Mouse (Mus musculus) heart, postnatal 4 days (tissue): ENCODE data around the gene Chst3. TPM values are rescaled to one million over a fixed set of nuclear protein-coding genes. Genes with fewer than 3 reads are reported as not detected.
"Not testable (repeated sequence)": the region's sequence is repeated elsewhere in the genome, so short reads cannot be mapped to it uniquely, and the experiment has no call there.

Experiments
- DNase-seq: peaks from one replicate; pipeline ENCODE4 v3.0.0; 2021
- total RNA-seq, 2 experiments: library from RNA; stranded (reverse); gene quantifications; 2 replicates each; pipeline ENCODE4 v1.2.3; 2021

Chst3 gene
- total RNA-seq, 2 experiments from 2014 or later = 1.6 to 2.4 TPM

DNA sequence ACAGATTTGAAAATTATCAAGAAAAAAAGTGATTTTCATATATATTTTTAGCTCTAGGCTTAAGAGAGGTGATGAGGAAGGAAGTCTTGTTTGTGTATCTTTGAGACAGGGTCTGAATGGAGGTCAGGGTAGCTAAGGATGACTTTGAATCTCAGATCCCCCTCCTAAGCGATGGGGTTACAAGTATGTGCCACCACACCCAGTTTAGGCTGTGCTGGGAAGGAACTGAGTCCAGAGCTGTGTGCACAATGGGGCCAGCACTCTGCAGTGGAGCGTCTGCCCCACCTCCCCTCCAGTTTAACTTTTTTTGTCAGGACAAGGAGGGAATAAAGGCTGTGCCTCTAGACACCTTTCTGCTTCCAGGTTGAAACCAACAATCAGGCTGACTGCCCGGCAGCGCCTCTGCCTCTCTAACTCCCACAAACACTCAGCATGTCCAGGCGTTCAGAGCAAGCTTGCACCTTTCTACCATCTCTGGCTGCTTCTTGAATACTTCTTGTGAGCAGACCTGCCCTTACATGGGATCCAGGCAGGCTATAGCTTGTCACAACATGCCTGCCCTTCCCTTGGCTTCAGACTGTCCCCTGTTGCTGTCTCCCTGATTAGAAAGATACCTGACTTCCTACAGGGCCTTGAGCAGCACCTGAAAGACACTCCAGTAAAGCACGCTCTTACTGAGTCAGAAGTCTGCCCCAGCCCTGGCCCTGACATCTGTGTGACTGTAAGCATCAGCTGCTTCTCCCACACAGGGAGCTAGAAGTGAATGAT is 11.4 kb upstream of the Chst3 start:
- DNase-seq = no peak

DNA sequence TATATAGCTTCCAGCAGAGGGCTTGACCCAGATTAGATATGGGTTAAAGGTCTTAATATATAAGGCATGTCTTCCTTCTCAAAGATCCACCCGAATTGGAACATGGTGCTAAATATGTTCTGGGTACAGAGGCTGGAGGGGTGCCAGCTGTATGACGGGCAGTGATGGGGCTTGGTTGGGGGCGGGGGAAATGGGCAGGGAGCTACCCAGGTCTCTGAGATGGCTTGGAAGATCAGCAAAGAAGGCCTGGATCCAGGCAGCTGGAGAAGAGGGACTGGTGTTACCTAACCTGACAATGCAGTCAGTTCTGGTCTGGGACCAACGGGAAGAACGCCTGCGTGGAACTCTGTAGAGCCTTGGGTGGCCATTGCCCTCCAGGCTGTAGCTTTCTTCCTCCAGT is 10.1 kb upstream of the Chst3 start:
- no peak for DNase-seq

DNA sequence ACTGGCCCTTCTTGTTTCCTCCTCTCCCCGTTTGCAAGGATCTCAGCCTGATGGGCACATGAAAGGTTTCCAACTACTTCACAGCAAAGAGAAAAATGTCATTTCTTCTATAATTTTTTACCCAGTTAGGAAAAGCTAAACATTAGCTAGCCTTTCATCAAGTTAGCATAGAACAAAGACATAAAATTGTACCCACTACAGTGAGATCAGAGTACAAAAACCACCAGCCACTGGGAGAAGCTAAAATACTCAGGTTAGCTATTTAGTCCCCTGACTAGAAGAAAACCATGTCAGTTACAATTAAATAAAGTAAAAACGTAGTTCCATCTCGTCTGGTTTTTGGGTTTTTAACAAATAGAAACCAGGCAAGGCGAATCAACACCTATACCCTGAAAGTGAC is 8.6 kb upstream of the Chst3 start:
- no peak for DNase-seq

DNA sequence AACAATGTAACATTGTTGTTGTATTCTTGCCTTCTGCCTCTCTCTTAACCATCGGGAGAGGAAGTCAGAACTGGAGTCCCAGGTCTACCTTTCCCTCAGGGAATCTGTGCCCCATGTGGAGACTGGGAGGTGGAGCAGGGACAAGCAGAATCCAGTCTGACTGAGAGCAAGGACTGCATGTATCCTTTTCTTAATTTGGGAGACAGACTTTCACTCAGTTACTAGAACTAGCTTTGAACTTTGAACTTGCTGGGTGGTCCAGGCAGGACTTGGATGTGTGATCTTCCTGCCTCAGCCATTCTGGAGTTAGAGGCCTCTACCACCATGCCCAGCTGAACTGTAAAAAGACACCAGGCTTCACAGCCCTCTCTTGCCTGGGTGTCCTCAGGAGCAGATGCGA is 5.5 kb upstream of the Chst3 start:
- DNase-seq = no peak

DNA sequence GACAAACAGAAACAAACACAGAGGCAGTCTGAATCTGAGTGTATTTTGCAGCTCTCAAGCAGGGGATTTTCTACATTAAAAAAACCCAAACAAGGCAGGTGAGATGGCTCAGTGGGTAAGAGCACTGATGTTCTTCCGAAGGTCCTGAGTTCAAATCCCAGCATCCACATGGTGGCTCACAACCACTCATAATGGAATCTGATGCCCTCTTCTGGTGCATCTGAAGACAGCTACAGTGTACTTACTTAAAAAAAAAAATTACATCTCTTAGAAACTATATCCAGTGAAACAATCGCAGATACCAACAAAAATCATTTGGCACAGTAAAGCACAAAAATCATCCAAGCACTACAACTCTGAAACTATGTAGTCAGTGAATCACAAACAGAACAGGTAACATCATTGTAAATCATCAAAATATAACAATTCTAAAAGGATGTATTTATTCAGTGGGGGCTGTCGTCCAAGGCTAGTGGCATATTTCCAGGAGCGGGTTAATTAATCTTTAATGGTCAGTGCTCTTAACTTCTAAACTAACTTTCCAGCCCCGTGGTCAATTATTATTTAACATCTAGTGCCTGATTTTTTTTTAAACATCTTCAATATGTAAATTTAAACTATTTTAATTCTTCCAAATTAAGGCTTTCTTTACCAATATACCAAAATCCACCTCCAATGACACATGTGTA is 2.7 kb upstream of the Chst3 start:
- not testable (repeated sequence) for DNase-seq

DNA sequence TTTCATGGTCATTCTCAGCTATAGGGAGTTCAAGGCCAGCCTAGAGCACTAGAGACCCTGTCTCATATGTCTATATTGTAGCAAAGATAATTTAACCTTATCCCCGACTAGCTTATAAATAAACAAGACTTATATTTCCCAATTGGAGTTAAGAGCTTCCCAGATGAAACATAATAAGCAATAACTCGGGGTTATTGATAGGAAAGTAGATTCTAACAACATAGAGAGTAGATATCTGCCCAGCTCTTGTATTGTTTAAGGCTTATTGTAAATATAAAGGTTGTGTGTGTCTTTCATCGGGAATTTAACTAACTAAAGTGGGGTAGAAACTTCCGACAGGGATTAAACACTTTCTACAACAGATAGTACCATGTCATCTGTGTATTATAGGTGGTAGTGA is 1.5 kb upstream of the Chst3 start:
- no peak for DNase-seq

DNA sequence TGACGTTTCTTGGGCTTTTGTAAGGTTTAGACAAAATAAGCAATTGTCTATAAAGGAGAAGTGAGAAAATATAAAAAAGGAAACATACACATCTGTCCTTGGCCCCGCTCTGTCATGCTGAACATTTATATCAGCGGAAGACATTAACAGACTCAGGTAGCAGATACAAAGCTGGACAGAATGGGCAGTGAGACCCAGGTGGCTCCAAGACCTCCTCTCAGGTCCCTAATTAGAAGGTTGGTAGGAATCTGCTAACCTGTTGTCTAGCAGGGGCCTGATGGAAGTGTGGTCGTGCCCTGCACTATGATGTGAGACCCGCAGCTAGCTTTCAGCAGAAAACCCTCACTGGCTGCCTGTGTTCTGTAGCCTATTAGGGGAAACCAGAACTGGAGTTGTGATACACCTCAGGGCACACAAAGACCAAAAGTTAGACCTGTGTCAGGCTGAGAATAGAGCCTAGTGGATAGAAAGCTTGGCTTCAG is 1.0 kb upstream of the Chst3 start:
- no peak for DNase-seq

DNA sequence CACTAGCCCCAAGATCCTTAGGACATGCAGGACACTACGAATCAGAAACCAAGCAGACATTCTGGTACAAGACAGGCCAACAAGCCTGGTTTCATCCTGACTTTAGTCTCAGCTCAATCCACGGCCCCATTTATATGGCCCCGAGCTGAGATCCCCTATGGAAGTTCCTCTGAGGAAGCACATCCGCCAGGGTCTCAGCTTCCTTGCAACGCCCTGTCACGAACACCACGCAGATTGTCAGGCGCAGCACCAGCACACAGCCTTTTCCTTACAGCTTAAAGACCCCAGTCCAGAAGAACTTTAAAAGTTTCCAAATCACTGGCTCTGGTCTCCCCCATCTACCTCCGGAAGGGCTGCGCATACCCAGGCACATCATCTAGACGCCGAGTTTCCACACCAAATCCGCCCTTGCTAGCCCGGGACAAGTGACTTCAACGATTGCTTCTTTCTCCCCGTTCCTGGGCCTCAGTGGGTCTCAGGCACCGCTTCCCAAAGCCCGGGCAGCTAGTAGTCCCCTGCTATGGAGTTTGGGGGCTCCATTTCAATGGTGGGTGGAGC is 948 bp downstream of the Chst3 start:
- no peak for DNase-seq

DNA sequence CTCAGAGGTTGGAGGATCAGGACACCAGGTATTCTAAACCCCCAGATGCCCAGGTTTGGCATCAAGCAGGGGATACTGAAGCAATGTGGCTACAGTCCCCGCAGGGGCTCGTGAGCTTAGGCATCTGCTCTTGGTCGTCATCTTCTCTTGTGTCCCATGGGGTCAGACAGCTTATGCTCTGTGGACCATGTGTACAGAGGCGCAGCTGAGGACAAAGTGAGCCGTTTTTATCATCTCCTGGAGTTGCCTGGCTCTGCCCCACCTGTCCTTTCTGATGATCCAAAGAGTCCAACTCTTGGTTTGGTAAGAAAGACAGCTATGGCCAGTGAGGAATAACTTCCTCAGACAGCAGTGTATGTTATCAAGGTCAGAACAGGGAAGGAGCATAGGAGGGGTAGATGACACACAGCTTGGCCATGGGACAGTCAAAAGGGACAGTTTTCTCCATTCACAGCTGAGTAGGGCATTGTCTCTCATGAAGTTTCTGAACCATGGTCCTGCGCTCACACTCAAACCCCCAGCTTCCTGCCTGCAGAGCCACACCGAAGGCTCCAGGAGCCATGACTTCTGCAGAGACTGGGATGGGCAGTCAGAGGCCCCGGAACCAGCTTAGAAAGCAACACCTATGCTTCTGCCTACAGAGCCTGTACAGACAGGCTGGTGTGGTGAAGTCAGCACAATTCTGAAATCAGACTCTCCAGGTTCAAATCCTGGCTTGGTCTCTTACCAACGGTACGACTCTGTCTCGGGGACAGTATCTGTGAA is 2.5 kb downstream of the Chst3 start:
- no peak for DNase-seq

DNA sequence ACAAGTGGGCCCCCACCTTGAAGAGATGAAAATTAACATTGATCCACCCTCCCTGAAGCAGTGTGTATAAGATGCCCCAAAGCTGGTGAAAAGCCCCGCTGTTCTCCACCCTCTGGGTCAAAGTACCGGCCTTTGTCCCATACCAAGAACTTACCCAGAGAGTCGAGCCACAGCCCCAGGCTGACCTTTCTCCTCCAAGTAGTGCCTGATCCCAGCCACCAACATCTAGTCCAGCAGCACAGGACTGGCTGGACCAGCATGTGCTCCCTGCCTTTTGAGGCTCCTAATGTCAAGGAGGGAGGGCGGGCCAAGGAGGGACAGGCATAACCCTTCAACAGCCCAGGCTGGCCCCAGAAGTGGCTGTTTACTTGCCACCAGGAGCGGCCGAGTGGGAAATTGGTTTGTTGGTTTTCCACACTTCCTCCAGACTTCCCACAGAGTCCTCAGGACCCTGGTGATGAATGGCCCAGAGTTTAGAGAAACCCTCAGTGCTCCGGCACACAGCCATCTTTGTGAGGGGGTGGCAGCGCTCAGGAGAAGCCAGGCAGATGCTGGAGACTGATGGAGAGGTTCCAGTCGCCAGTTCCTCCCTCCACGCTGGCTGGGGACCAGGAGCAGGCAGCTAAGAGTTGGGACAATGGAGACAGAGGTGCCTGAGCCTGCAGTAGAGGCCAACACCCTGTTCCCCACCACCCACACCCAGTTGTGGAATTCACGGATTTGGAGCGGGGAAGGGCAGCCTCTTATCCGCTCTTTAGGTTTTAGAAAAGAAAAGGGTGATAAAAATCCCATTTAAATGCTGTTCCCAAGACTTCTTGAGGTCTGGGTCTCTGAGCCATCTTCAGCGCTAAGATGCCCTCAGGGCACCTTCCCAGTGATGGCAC is 3.7 kb downstream of the Chst3 start:
- no peak for DNase-seq

DNA sequence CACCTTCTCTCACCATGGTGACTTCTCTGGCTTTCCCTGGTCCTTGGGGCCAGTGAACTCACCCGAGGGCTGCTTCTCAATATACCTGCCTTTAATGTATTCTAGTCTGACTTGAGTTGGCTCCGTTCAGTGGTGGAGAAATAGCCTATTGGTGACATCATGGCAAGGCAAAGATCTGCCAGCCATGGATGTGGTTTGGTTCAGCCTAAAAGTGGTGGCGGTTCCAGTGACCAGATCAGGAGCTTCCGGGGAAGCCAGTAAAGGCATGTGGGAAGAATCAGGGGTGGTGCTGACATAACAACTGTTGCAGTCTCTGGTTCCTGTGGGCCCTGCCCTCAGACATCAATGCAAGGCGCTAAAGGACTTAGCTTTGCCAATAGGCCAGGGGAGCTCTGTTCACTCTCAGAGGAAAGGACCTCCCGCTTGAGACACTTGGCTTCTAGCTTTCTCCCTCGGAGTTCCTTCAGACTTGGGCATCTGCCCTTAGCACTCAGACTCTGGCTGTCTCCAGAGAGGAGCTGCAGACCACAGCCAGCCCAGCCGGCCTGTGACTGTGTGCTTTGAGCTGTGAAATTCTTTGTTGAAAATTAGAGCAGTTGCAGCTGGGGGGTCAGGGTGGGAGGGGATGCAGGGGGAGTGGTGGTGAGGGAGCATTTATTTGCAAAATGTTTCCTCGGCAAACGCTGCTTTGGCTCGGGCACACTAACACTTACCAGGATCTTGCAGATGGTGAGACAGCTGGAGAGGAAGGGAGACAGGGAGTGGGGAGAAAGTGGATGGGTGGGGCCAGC is 6.3 kb downstream of the Chst3 start:
- peak; percentile 50 for DNase-seq

DNA sequence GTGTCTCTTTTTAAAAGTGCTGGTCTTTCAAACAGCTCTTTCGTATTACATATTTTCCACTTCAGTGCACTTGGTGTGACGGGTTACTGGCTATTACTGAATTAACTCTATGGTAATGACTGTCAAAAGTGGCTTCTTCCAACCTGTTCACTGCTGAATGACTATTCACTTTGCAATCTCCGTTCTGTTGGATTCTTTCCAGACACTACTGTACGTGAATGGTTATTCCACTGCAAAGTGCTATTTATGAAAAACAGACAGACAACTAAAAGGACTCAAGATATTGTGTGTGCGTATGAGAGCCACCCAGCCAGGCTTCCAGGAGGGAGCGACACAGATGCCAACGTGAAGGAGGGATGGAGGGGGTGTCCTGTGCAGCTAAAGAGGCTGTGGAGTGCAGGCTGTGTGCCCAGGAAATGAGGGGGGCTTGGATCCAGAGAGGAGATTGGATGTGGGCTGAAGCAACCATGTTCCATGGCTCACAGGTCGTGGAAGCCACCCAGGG is 7.5 kb downstream of the Chst3 start:
- no peak for DNase-seq

DNA sequence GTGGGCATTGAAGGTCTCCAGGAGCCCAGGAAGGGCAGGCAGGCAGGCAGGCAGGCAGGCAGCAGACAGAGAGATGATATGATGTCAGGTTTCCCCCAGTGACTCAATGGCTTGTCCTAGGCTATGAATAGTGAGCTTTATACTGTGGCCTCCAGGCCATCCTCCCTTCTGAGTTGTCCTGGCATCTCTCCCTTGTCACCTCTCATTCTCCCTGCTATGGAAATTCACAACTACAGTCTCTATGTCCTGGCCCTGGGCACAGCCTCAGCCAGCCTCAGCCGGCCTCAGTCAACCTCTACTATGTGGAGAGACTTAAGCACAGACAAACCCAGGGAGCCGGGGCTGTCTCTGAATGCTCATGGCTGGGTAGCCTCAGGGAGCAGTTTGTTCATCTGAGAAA is 8.6 kb downstream of the Chst3 start:
- DNase-seq = no peak

DNA sequence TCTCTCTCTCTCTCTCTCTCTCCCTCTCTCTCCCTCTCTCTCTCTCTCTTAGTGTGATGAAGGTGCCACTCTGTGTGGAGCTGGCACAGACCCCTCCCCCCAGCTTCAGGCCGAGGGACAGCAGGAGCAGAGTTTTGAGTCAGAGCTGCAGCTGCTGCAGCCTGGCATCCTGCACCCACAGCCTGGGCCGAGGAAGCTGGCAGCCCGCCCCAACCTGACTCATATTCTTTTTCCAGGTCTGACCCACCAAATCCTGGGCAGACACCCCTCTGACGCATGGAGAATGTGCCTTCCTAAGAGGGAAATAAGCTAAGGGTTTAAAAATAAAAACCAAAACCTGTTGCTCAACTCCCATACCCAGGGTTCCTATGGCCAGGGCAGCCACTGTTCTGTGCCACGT is 9.8 kb downstream of the Chst3 start:
- peak; percentile 92 for DNase-seq

DNA sequence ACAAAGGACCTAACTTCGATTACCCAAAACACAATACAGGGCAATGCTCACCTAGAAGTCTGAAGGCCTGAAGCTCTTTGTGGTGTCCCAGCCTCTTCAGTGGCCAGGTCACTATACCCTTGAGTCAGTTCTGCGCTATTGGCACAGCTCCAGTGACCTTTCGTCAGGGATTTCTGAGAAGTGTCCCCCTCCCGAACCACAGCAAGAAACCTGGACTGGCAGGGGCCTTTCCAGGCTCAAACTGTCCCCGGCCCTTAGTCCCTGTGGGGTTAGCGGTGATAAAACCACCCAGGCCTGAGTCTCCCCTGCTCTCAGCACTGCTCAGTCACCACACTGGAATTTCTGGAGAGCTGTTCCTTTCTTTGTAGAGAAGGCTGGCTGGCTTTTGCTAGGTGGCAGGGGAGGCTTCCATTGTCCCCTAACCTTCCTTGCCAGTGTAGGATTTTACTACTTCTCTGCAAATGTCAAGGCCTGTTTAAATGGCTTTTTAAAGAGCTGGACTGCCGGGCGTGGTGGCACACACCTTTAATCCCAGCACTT is 11.8 kb downstream of the Chst3 start:
- DNase-seq = peak; percentile 48

DNA sequence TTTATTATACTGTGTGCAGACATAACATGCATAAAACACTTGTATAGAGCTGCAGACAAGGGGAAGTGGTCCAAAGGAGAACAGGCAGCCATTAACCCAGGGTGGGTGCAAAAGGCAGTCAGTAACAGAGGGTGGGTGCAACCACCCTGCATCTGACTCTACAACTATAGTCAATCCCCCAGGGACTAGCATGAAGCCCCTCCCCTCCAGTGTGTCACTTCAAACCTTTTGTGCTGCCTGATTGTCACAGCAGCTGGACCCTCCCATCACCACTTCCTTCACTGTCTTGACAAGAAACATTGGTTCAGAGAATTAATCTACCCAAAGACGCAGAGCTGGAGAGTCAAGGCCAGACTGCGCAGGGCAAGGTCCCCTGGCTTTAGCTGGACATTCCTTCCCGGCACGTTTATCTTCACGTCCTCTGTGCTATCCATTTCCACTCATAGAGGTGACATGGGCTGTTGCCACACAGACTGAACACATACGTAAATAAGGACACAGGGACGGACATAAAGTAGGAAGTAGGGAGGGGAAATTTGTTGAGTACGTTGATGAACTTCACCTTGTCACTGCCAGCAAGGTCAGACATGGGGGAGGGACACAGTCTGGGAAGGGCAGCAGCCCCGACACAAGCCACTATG is 13.3 kb downstream of the Chst3 start:
- peak; percentile 26 for DNase-seq

DNA sequence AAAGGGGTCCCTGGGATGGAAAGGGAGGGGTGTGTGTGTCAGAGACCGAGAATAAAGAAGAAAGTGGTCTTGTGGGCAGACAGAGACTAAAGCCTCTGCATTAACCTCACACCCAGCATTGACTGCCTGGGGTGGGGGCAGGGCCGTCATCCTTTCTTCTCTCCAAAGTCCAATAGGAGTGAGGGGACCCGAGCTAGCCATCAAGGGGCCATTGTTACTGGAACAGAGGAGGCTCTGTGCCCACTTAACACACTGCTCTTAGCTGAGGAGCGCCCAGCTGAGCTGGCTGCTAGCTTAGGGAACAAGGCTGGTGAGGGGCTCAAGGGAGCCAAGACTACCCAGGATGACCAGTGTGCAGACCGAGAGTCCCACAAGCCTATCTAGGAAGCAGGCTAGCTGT is 16.3 kb downstream of the Chst3 start:
- no peak for DNase-seq

DNA sequence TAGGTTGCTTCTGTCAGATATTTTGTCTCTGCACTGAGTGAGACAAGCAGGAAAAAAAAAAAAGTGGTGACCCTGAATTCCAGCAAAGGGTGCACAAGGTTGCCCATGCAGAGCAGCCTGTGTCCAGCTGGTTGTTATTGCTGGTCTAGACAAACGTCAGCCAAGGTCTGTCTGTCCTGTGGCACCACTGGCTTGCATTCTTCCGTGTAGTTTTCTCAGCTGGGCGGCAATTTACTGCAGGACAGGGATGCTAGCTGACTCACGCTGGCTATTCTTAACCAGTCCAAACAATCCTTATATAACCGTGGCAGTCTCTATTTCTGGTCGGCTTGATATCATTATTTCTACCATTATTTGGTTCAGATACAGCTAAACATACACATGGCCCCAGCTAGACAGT is 18.1 kb downstream of the Chst3 start:
- DNase-seq = no peak

DNA sequence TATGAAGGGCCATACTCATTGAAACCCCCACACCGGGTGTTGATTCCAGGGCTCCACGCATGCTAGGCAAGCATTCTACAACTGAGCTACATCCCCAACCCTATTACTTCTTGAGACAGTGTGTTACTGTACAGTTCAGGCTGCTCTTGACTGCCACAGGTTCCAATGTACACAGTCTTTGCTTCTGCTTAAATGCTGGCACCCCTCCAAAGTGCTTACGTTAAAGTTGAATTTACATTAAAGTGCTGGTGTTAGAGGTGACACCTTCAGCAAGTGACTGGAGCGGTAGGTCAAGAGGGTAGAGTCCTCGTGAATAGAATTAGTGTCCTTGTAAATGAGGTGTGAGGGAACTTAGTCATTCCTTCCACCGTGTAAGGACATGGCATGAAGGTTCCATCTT is 19.7 kb downstream of the Chst3 start:
- no peak for DNase-seq

DNA sequence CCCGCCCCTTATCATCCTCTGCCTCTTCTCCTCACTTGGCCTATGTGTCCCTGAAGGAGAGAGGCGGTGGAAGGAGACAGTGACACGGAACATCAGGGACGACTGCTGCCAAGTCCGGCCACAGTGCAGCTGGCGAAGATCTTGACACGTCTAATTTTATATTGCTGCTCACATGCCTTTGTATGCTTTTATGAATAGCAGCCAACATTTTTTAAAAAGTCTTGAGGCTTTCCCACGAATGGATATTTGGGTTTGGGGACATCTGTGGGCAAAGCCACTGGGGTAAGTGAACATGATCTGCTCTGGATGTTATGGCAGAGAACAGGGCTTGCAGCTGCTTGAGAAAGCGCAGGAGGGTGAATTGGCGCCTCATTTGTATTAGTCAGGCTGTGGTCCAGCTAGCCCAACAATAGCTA is 21.6 kb downstream of the Chst3 start:
- DNase-seq = peak; percentile 47
